Mouse (Mus musculus) C2C12 (cell line): ENCODE results near the gene Gm21964. TPM values are rescaled to one million over a fixed set of nuclear protein-coding genes. Genes with fewer than 3 reads are reported as not detected.

ENCODE experiments used
- H3K27me3 ChIP-seq: one replicate; pipeline ENCODE4 v1.6.1; 2011; ENCODE audit not compliant: control insufficient read depth, insufficient read depth, insufficient read length
- H3K36me3 ChIP-seq: one replicate; pipeline ENCODE4 v1.6.1; 2011; ENCODE audit not compliant: control insufficient read depth, insufficient read depth
- H3K4me3 ChIP-seq: one replicate; pipeline ENCODE4 v1.5.1; 2011; ENCODE audit warnings: mild to moderate bottlenecking, control low read depth; ENCODE audit not compliant: poor library complexity, insufficient read depth, severe bottlenecking
- H3K79me2 ChIP-seq: one replicate; pipeline ENCODE4 v1.6.1; 2011; ENCODE audit not compliant: control insufficient read depth, insufficient read depth
- H3K79me3 ChIP-seq: one replicate; pipeline ENCODE4 v1.6.1; 2011; ENCODE audit warnings: low read depth, control low read depth
- H3ac ChIP-seq: one replicate; pipeline ENCODE3; 2011; ENCODE audit warnings: low read depth; ENCODE audit not compliant: control insufficient read depth, insufficient read length
- CEBPB ChIP-seq: IDR thresholded peaks from one replicate; pipeline ENCODE4 v1.6.1; 2011; ENCODE audit warnings: low read depth, mild to moderate bottlenecking, control low read depth, moderate library complexity
- CTCF ChIP-seq: IDR thresholded peaks from one replicate; pipeline ENCODE4 v1.5.1; 2011; ENCODE audit not compliant: control insufficient read depth, insufficient read depth, insufficient read length
- FOSL1 ChIP-seq: IDR thresholded peaks from one replicate; pipeline ENCODE4 v1.8.0; 2011; ENCODE audit warnings: mild to moderate bottlenecking, low read length; ENCODE audit not compliant: poor library complexity, insufficient read depth, severe bottlenecking
- MAX ChIP-seq: IDR thresholded peaks from one replicate; pipeline ENCODE4 v1.6.1; 2011; ENCODE audit warnings: mild to moderate bottlenecking, control low read depth
- MYOD1 ChIP-seq: IDR thresholded peaks from one replicate; pipeline ENCODE4 v1.6.1; 2011; ENCODE audit warnings: low read depth; ENCODE audit not compliant: control insufficient read depth, insufficient read length
- MYOG ChIP-seq: IDR thresholded peaks from one replicate; pipeline ENCODE4 v1.6.1; 2011; ENCODE audit not compliant: control insufficient read depth, insufficient read length; ENCODE audit errors: extremely low read depth
- USF1 ChIP-seq: IDR thresholded peaks from one replicate; pipeline ENCODE4 v1.6.1; 2011; ENCODE audit warnings: low read depth, mild to moderate bottlenecking, control low read depth, moderate library complexity
- long read RNA-seq, 2 experiments: library from polyadenylated mRNA; unstranded; transcript quantifications; one replicate each; pipeline ENCODE4 v2.0.0; 2019 to 2020
- polyA plus RNA-seq: library from polyadenylated mRNA; unstranded; fragments of >200 nt; fragmentation: generic; extraction: Trizol; gene quantifications from one replicate; pipeline ENCODE4 v1.2.1, GENCODE M21; 2012; ENCODE audit warnings: missing spikeins

Gene Gm21964
- polyA plus RNA-seq: not detected
- long read RNA-seq, experiment 1: 0 reads
- long read RNA-seq, experiment 2: 0 reads

GRCm38 (mm10) chr8:110100907-110101306 lies at the start of gene Gm21964:
Gene Gm21964 (plus strand): TSS chr8:110101207.
- H3K79me2 ChIP-seq: no peaks in the 10 kb centered on the region
- H3ac ChIP-seq: no peak within 1 kb of the TSS
- no peaks in the 10 kb centered on the region for H3K36me3 ChIP-seq
- H3K79me3 ChIP-seq: no peaks in the 10 kb centered on the region
- no peak within 1 kb of the TSS for H3K4me3 ChIP-seq
- no peak for TF ChIP-seq MAX
- no peak for TF ChIP-seq MYOG
- no peak for TF ChIP-seq CEBPB
- no peak for TF ChIP-seq USF1
- TF ChIP-seq CTCF: no peak
- TF ChIP-seq FOSL1: no peak
- TF ChIP-seq MYOD1: no peak
- no peaks in the 10 kb centered on the region for H3K27me3 ChIP-seq

GRCm38 (mm10) chr8:110051208-110051607 lies 49.8 kb upstream of the Gm21964 start:
- no peak overlapping the region for H3K4me3 ChIP-seq
- TF ChIP-seq CTCF: no peak
- TF ChIP-seq FOSL1: no peak
- TF ChIP-seq CEBPB: no peak
- TF ChIP-seq MAX: no peak
- no peak for TF ChIP-seq MYOG
- no peak for TF ChIP-seq USF1
- TF ChIP-seq MYOD1: no peak
- no peaks in the 10 kb centered on the region for H3K79me2 ChIP-seq
- H3ac ChIP-seq: no peak overlapping the region
- peaks cover 28% of the 10 kb centered on the region for H3K27me3 ChIP-seq
- no peaks in the 10 kb centered on the region for H3K79me3 ChIP-seq
- no peaks in the 10 kb centered on the region for H3K36me3 ChIP-seq

- no peak overlapping the region for H3K4me3 ChIP-seq
- no peaks in the 10 kb centered on the region for H3K36me3 ChIP-seq
- no peak overlapping the region for H3ac ChIP-seq
- TF ChIP-seq USF1 (no peak), CTCF (no peak), MYOD1 (no peak), MYOG (no peak), FOSL1 (no peak), MAX (no peak), CEBPB (no peak)
- H3K79me3 ChIP-seq: no peaks in the 10 kb centered on the region
- H3K27me3 ChIP-seq: peaks cover 28% of the 10 kb centered on the region
- no peaks in the 10 kb centered on the region for H3K79me2 ChIP-seq
Observed at GRCm38 (mm10) chr8:110058207-110058606, 42.8 kb upstream of the Gm21964 start.

- Histone ChIP-seq H3K79me3 (no peaks in the 10 kb centered on the region), H3K36me3 (no peaks in the 10 kb centered on the region), H3K4me3 (no peak overlapping the region), H3K79me2 (no peaks in the 10 kb centered on the region), H3ac (no peak overlapping the region), H3K27me3 (peaks cover 4% of the 10 kb centered on the region)
- TF ChIP-seq USF1 (no peak), MYOG (no peak), MAX (no peak), FOSL1 (no peak), CEBPB (no peak), MYOD1 (no peak), CTCF (no peak)
Observed at GRCm38 (mm10) chr8:110064161-110064560, 36.8 kb upstream of the Gm21964 start.

GRCm38 (mm10) chr8:110064606-110065365 lies 36.2 kb upstream of the Gm21964 start:
- H3K79me3 ChIP-seq: no peaks in the 10 kb centered on the region

GRCm38 (mm10) chr8:110065676-110066075 lies 35.3 kb upstream of the Gm21964 start:
- Histone ChIP-seq H3K79me3 (no peaks in the 10 kb centered on the region), H3K27me3 (no peaks in the 10 kb centered on the region), H3K79me2 (no peaks in the 10 kb centered on the region), H3K36me3 (no peaks in the 10 kb centered on the region), H3ac (no peak overlapping the region), H3K4me3 (no peak overlapping the region)
- TF ChIP-seq CTCF (no peak), FOSL1 (no peak), CEBPB (no peak), MAX (no peak), MYOG (no peak), MYOD1 (no peak), USF1 (no peak)

More at GRCm38 (mm10) chr8:110064606-110065365, 36.2 kb upstream of the Gm21964 start:
- no peak overlapping the region for H3ac ChIP-seq
- no peaks in the 10 kb centered on the region for H3K27me3 ChIP-seq
- TF ChIP-seq CTCF (no peak), USF1 (no peak), MYOG (no peak), MAX (no peak), CEBPB (no peak)
- no peaks in the 10 kb centered on the region for H3K36me3 ChIP-seq
- no peaks in the 10 kb centered on the region for H3K79me2 ChIP-seq
- no peak overlapping the region for H3K4me3 ChIP-seq
